Mouse (Mus musculus) gastrocnemius, adult 8-10 months (tissue): ENCODE measurements around the gene Atp4a. TPM values are rescaled to one million over a fixed set of nuclear protein-coding genes. Genes with fewer than 3 reads are reported as not detected.
"Not testable (repeated sequence)": the region's sequence is repeated elsewhere in the genome, so short reads cannot be mapped to it uniquely, and the experiment has no call there.

Experiments
- DNase-seq, 2 experiments: peaks; one replicate each; pipeline ENCODE4 v3.0.0; 2022; ENCODE audit warnings: low spot score in 2 of 2
- total RNA-seq, 4 experiments: library from RNA; stranded (reverse); gene quantifications; 2 replicates each; pipeline ENCODE4 v1.2.4; 2022

Atp4a gene
- total RNA-seq, 4 experiments from 2014 or later: 0.31 to 1.4 TPM; not detected in 2

DNA sequence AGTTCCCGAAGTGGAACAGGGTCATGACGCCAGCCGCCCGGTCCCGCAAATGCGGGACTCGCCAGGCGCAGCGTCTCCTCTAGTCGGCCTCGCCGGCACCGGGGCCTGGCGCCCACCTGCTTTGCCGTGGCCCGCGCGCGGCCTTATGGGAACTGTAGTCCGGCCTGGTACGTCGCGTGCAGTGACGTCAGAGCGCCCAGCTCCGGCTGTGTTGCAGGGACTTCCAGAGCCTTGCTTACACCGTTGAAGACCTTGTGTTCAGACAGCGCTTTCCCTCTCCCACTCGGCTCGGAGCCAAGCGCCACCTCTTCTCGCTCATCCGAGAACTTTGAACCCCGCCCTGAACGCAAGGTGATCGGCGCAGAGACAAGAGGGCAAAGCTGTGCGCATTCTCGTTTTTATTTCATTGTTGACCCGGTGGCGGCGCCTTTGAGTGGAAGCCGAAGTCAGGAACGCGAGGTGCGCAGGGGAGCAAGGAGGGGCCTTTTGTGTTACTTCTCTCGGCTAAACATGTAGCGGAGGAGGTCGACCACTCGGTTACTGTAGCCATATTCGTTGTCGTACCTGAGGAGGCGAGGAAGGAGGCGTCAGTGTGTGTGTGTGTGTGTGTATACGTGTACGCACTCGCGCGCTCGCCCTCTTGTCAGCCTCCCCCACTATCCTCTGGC lies 17.5 kb downstream of the Atp4a start, which contains the start of gene Tmem147:
Gene Tmem147 (minus strand): TSS at position 145 of the 668 bp plus-strand sequence.
- peak; percentile 91 to 92 for DNase-seq

DNA sequence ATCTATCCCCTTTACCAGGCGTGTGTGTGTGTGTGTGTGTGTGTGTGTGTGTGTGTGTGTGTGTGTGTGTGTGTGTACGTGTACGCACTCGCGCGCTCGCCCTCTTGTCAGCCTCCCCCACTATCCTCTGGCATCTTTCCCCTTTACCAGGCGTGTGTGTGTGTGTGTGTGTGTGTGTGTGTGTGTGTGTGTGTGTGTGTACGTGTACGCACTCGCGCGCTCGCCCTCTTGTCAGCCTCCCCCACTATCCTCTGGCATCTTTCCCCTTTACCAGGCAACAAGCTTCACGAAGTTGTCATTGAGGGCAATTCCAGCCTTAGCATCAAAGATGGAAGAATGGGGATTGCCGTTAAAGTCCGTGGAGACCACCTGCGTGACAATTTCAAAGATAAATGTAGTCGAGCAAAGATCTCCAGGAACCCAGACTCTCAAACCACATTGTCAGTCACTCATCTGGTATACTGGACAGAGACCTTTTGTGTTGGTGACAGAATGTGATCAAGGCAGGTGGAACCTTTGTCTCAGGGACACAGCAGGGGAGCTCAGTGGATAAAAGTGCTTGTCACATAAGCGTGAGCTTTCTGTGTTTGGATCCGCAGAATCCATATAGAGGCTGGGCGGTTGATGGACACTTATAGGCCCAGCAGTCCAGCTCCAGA lies 18.2 kb downstream of the Atp4a start:
- DNase-seq: not testable (repeated sequence)

DNA sequence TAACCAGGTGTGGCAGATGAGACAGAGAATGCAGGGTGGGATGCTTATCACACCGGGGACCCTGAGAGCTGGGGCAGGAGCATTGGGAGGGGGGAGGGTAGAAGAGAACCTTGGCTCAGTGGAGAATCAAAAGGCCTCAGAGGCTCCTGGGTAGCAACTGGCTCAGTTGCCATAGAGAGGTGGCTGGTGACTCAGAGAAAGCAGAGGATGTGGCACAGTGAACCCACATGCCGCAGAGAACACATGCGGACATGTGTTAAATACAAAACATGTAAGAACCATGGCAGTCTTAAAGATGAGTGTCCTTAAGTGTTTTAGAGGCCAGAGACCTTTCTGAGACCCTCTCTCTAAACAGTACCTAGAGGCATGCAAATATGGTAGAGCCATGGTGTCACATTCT lies 24.2 kb downstream of the Atp4a start:
- no peak for DNase-seq

DNA sequence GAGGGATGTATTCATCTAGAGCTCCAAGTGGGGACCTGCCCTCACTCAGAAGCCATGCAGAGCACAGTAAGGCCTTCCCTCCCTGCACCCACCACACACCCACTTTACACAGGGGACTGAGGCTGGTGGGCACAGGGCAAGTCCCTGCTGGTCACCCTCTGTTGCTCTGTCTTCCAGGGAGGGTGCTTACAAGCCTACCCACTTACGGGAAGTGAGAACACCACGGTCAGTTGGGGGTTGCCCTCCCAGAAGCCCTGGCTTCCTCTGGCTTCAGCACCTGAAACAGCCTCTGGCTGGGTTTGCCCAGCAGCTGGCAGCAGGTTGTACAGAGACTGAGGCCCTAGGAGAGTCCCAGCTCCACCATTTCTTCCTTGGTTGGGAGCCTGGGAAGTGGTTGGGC lies 30.6 kb downstream of the Atp4a start:
- DNase-seq: not testable (repeated sequence)

DNA sequence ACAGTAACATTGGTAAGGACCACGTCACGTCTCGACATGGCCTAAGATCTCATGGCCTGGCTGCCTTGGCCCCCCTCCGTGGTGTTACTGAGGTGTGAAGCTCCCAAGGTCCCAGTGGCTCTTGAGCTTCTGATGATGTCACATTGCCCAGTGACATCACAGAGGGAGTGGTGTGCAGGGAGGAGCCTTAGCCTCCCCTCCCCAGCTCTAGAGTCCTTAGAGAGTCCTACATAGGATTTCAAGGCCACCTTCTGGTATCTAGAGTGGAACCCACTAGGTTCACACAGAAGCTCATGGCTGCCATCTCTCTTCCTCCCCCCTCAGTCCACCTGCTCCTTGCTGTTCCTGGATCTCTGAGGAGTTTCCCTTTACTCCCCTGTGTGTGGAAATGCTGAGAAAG lies 31.6 kb downstream of the Atp4a start, which contains the start of gene Gapdhs:
Gene Gapdhs (minus strand): TSS at position 65 of the 400 bp plus-strand sequence.
- not testable (repeated sequence) for DNase-seq

DNA sequence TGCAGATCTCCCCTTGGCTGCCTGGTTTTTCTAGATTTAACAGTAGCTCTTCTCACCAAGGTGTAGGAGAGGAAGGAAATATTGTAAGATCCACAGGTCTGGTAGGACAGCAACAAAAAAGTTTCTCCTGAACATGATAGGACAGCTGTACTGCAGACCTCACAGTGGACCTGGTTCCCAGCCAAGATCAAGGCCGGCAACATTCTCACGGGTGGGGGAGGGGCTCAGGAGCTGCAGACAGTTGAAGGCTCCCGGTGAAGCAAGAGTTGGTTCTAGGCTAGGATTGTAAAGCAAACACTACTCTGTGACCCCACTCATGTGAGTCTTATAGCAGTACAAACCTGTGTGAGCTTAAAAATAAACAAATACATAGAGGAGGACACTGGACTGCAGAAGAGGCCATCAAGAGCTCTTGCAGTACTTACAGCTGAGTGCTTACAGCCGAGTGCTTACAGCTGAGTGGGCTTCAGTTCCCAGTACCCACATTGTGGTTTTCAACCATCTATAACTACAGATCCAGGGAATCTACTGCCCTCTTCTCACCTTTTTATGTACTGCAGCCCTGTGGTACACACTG lies 32.1 kb downstream of the Atp4a start:
- DNase-seq: no peak

DNA sequence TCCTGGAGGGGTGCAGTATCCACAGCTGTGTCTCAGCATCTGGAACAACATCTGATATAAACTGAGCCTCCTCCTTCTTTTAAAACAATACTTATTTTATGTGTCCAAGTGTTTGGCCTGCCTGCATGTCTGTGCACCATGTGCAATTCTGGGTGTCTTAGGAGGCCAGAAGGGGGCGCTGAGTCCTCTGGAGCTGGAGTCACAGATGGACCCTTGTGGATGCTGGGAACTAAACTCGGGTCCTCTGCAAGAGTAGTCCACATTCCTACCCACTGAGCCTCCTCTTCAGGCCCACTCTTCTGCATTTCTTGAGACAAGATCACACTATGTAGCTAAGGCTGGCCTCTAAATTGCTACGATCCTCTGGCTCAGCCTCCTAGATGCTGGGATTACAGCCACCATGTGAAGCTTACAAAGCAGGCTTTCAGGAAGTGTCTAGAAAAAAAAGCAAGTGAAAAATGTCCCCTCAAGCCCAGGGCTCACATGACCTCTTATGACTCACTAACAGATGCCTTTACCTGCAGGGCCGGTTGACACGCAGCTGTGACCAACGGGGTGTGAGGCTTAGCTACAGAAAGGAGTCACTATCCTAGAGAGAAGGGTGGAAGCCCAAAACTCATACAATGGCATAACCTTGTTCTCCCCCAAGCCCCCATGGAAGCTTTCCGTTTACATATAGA lies 35.7 kb downstream of the Atp4a start:
- no peak for DNase-seq

DNA sequence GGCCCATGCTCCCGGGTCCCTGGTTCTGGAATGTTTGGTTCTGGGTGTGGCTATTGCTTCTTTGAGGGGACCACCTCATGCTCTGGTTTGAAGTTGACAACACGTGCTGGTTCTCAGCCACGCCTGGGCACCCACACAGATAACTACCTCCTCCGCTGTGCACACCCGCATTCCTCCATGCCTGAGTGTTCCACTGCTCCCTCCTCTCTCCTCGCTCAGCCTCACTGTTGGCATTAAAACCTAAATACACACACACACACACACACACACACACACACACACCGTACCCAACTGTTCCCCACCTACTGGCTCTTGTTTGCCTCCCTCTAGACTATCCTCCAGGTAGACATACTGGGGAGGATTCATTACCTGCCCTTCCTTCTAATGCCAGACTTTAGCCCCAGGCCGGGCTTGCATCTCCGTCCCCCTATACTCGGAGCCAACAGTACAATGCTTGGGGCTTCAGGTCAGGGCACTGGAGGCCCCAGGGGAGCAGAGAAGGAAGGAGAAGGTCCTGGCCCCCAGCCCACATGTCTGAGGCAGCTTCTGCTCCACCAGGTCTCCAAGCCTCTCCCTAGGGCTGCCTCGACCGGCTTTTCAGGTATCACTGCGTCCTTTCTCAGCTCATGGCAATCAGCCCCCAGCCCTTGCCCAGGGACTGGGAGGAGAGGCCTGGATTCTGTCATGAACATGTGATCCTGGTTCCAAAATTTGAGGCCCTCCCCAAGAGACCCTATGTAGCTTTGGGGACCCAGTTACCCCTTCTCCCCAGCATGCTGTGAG lies 38.0 kb downstream of the Atp4a start:
- DNase-seq: no peak

DNA sequence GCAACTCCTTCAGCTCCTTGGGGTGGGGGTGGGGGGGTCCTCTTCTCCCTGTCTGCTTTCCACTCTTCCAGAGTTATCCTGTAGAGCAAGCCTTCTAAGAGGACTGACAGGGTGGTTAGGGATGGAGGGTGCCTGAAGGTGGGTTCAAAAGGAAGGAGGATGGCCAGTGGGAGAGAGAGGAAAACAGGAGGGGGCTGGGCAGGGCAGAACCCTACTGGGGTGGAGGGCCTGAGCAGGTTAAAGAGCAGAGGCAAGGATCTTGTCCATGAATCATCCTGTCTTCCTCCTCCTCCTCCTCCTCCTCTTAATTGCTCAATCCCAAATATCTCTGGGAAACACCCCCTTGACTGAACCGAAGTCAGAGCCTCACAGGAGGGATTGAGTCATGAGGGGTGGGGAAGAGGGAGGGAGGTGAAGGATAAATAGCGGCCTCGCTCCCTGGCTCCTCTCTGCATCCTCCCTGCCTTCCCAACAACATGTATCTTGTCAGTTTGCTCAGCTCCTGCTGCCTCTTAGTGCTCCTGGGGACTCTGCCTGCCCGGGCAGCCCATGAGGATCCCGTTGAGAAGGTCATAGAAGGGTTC lies 39.2 kb downstream of the Atp4a start, which contains the start of gene Sbsn:
Gene Sbsn (plus strand): TSS at position 386 of the 584 bp plus-strand sequence.
- no peak for DNase-seq

DNA sequence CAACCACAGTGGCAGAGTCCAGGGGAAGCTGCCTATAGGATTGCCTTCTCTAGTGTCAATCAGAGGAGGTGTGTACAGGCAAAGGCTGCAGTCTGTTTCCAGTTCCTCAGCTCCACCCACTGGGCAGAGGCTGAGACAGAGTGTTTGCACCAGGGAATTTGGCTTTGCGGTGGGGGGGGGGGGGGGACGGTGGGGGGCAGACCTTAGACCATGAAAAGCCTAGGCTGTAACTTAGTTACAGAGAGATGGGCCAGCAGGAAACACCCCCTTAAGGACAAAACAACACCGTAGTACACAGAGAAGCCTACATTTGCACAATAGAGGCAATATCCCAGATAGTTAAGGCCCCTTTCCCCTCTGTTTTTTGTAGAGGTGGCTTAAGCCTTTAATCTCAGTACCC lies 45.0 kb downstream of the Atp4a start:
- no peak for DNase-seq

DNA sequence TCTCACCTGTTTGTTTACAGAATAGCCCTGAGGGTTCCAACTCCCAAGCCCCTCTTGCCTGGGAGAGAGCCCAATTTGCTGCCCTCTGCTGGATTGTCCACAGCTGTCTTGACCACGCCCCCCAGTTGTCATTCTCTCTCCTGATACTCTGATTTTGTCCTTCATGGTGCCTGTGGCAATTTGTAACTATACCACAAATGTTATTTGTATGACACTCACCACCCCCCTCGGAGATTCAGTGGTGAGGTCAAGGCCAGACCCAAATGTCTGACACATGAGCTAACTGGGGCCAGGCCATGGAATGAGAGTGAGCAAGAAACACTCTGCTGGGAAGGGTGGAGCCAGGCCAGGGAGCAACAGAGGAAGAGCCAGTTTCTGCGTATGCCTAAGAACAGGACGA lies 46.8 kb downstream of the Atp4a start:
- no peak for DNase-seq

DNA sequence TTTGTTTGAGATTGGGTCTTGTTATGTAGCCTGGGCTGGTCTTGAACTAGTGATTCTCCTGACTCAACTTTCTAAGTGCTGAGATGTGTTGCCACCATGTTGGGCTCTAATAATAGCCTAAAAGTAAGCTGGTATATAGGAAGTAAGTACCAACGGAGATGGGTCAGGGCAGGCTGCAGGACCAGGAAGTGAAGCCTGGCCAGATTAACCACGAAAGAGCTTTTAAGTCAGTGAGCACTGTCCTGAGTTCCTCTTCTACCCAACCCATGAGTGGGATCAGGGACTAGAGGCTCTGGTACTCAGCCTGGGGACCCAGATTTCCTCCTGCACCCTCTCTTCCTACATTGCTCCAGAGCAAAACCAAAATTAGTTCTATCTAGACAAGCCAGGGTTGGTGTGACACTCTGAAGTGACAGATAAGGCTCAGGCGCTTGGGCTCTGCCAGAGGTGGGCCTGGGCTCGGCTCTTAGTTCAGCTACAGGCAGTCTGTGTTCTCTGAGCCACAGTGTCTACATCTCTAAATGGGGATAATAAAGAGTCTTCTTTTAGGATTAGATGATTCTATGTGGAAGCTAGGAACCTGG lies 49.9 kb downstream of the Atp4a start:
- DNase-seq: no peak

DNA sequence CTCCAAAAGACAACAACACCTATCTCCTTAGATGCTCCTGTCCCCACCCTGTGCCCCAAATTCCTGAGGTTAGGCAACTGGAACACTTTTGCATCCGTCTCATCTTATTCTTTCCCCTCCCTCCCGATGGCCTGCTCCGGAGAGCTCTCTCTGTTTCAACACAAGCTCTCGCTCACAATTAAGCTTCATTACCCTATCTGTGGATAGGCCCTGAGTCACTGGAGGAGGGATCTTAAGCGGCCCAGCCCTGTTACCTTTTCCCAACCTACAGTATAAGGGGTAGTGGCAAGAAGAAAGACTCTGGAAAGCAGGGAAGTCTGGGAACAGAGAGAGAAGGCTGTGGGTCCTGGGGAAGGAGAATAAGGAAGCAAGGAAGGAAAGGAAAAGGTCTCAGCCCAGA lies 51.4 kb downstream of the Atp4a start, which contains the start of gene Dmkn:
Gene Dmkn (plus strand): TSS at position 301 of the 400 bp plus-strand sequence.
- no peak for DNase-seq

DNA sequence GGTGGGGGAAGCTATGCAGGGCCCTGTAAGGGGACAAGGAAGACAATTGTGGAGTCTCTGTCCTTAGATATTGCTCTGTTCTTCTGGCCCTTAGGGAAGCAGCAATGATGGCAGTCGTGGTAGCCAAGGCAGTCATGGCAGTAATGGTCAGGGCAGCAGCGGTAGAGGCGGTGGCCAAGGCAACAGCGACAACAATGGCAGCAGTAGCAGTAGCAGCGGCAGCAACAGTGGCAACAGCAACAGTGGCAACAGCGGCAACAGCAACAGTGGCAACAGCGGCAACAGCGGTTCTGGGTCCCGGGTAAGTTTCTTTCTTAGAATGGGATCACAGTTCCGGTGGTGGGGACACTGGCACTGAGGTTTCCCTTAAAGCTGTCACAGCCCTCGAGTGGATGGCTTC lies 53.2 kb downstream of the Atp4a start:
- DNase-seq: no peak

DNA sequence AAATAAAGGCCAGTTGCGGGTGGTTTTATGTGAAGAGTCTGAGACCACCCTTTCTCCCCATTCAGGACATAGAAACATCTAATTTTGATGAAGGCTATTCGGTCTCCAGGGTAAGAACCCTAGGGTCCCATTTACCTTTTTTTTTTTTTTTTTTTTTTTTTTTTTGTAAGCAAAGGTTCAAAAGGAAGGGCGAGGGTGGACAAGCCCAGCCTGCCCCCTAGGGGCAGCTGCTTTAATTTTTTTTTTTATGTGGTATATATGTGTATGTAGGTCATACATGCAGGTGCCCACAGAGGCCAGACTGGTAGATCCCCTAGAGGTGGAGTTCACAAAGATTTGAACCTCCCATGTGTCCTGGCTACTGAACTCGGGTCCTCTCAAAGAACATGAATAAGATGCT lies 54.4 kb downstream of the Atp4a start:
- DNase-seq: no peak

DNA sequence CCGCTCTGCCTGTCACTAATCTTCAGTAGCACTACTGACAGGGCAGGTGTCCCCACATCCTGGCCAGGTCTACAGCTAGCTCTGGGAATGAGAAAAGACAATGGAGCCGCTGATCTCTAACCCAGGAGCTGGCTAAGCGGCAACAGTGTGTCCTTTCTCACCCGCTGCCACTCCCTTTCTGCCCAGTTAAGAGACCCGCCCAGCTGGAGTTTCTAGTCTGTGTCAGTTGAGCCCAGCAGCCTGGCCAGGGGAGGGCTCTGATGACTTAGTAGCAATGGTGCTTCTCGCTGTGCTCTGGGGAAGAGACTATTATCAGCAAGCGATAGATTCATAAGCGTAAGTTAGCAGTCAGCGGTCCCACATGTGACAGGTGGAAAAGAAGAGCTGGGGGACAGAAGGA lies 57.2 kb downstream of the Atp4a start:
- DNase-seq: no peak
